Mouse (Mus musculus): ENCODE measurements around the gene Pde6h. TPM values are rescaled to one million over a fixed set of nuclear protein-coding genes. Genes with fewer than 3 reads are reported as not detected.

Pde6h gene
- 0.61 TPM in 1 of 2 replicates, not detected in the other for polyA plus RNA-seq (2021; fragmentation: Nextera tagmentation)
- long read RNA-seq, experiment 1, result 0 reads
- long read RNA-seq, experiment 2, result 0 reads

GRCm38 (mm10) chr6:136923532-136923931 lies at the start of gene Pde6h:
Gene Pde6h (plus strand): TSS chr6:136923832.

GRCm38 (mm10) chr6:136875670-136876069 lies 48.0 kb upstream of the Pde6h start, which contains the start of gene Mgp:
Gene Mgp (minus strand): TSS chr6:136875823.

GRCm38 (mm10) chr6:136922080-136922479 lies 1.6 kb upstream of the Pde6h start, which contains the start of gene Erp27:
Gene Erp27 (minus strand): TSS chr6:136922180.

GRCm38 (mm10) chr6:136941051-136942021 lies 17.7 kb downstream of the Pde6h start, which contains the start of gene Arhgdib:
Gene Arhgdib (minus strand): TSS chr6:136941899.

Other genes starting within 250 kb of the Pde6h start
- 0.09 TPM in 1 of 2 replicates, not detected in the other for gene Gucy2c, start 142.1 kb upstream of the Pde6h start, polyA plus RNA-seq (2021; fragmentation: Nextera tagmentation)
- 0.13 TPM in 1 of 2 replicates, not detected in the other for gene Hist4h4, start 119.4 kb upstream of the Pde6h start, polyA plus RNA-seq (2021; fragmentation: Nextera tagmentation)
- gene H2afj, start 115.6 kb upstream of the Pde6h start, polyA plus RNA-seq (2021; fragmentation: Nextera tagmentation), result 193 and 211 TPM in 2 replicates
- 0.88 and 2.0 TPM in 2 replicates for gene BC049715, start 96.2 kb upstream of the Pde6h start, polyA plus RNA-seq (2021; fragmentation: Nextera tagmentation)
- 37.3 and 53.1 TPM in 2 replicates for gene Wbp11, start 95.6 kb upstream of the Pde6h start, polyA plus RNA-seq (2021; fragmentation: Nextera tagmentation)
- gene Smco3, start 88.4 kb upstream of the Pde6h start, polyA plus RNA-seq (2021; fragmentation: Nextera tagmentation), result 5.1 and 7.1 TPM in 2 replicates
- not detected in 2 replicates for gene Art4, start 66.1 kb upstream of the Pde6h start, polyA plus RNA-seq (2021; fragmentation: Nextera tagmentation)
- gene Mgp, start 48.0 kb upstream of the Pde6h start, polyA plus RNA-seq (2021; fragmentation: Nextera tagmentation), result 78.4 and 118 TPM in 2 replicates
- 0.14 TPM in 1 of 2 replicates, not detected in the other for gene Erp27, start 1.7 kb upstream of the Pde6h start, polyA plus RNA-seq (2021; fragmentation: Nextera tagmentation)
- gene Arhgdib, start 18.1 kb downstream of the Pde6h start, polyA plus RNA-seq (2021; fragmentation: Nextera tagmentation), result 17.2 and 18.4 TPM in 2 replicates
- 7.1 and 11.2 TPM in 2 replicates for gene Rerg, start 246.7 kb downstream of the Pde6h start, polyA plus RNA-seq (2021; fragmentation: Nextera tagmentation)

All from left cerebral cortex, adult 6 months (tissue).